Mouse (Mus musculus): Measurements from ENCODE around the gene Tmem256.

Gene Tmem256

DNA sequence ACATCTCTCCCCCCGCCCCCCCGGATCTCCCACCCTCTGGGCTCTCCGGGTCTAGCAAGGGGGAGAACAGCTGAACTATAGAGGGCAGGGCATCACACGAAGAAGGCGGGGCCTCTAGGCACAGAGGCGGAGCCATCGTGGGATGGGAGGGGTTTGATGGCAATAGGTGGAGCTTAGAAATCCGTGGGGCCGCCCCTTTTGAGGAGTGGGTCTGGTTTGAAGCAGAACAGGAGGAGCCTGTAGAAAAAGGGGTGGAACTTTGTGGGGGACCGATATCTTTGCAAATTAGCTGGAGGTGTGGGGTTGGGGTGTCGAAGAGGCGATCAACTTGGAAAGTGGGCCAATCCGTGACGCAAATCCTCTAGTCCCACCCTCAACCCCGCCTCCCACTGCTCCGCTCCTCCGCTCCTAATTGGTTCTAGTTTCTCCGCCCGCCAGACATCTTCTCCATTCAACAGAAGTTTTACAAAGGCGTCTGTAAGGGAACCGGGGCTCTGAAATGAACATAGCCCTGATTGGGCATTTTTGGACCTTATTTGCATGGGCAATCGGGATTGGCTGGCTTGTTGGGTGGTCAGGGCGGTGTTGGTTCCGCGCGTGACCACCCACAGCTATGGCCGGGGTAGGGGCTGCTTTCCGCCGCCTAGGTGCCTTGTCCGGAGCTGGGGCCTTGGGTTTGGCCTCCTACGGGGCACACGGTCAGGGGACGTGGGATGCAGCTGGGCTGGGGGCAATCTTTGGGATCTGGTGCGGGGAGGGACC is at the start of gene Tmem256:
Tmem256 (plus strand) TSS at position 563 of the 762 bp plus-strand sequence.
- ChIA-PET POLR2A (interaction anchor here (0.6 to 4.2 kb wide), 128 partner anchors 9 to 809 kb away, joined by 3 to 83 read pairs (median 5); partner anchors contain the start of genes Eif5a (in 3 of the 4), Tmem102 (in 3 of the 4), Tnk1 (in 3 of the 4) and 2810408A11Rik (in 2 of the 4)), CTCF (interaction anchor here in 3 of 4 experiments (0.5 to 1.9 kb wide), 22 partner anchors 9 to 809 kb away, joined by 3 to 16 read pairs (median 4); partner anchors contain the start of genes 2810408A11Rik (in 1 of the 3), Fxr2 (in 1 of the 3), Neurl4 (in 1 of the 3) and Rnf167 (in 1 of the 3))

GRCm38 (mm10) chr11:69789431-69789830 is 48.9 kb upstream of the Tmem256 start:
- ChIA-PET POLR2A (interaction anchor here in 3 of 4 experiments (0.9 to 6.8 kb wide), 13 partner anchors 11 to 135 kb away, joined by 3 to 168 read pairs (median 3); partner anchors contain the start of genes Fgf11 (in 2 of the 3), Chrnb1 (in 1 of the 3), Polr2a (in 1 of the 3) and Tmem102 (in 1 of the 3)), CTCF (interaction anchor here in 1 of 4 experiments (0.7 kb wide), 1 partner anchor 224 kb away, joined by 3 read pairs; no protein-coding TSS in a partner anchor)

GRCm38 (mm10) chr11:69791420-69791819 is 46.9 kb upstream of the Tmem256 start:
- ChIA-PET POLR2A (interaction anchor here in 3 of 4 experiments (0.7 to 4.0 kb wide), 4 partner anchors 10 to 186 kb away, joined by 3 to 21 read pairs (median 6); partner anchors contain the start of gene Fgf11 (in 2 of the 3)), CTCF (interaction anchor here in 1 of 4 experiments (0.7 kb wide), 1 partner anchor 28 kb away, joined by 3 read pairs; no protein-coding TSS in a partner anchor)

DNA sequence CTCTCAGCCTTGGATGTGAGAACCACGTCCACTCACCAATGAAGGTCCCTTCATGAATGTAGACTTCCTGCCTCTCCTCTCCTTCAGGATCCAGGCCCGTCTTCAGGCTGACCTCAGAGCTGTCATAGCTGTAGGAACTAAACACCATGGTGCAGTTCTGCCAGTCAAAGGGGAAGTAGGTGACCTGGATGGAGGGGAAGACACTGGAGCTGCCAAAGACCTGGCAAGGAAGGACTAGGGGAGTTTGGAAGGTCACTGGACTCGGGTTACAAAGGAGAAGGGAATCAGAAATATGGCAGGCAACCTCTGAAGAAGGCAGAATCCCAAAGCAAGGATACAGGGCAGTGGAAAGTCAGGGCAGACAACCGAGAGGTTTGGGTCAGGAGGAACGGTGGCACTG is 44.9 kb upstream of the Tmem256 start:
- CTCF ChIA-PET: no interaction called here
- POLR2A ChIA-PET: interaction anchor here (0.5 to 2.5 kb wide), 15 partner anchors 9 to 212 kb away, joined by 3 to 8 read pairs (median 4); partner anchors contain the start of genes Polr2a (in 1 of the 4) and Tmem256 (in 1 of the 4)

- CTCF ChIA-PET: interaction anchor here in 3 of 4 experiments (0.6 to 1.1 kb wide), 12 partner anchors 9 to 210 kb away, joined by 3 to 10 read pairs (median 4); partner anchors contain the start of gene Acap1 (in 1 of the 3)
- POLR2A ChIA-PET: interaction anchor here in 3 of 4 experiments (0.6 to 12.8 kb wide), 48 partner anchors 8 to 216 kb away, joined by 3 to 168 read pairs (median 4); partner anchors contain the start of genes Eif5a (in 2 of the 3), Tmem102 (in 2 of the 3), Wrap53 (in 2 of the 3) and Ctdnep1 (in 1 of the 3)
Observed at GRCm38 (mm10) chr11:69795168-69795982, 42.9 kb upstream of the Tmem256 start, which contains the start of gene Chrnb1. TSS of gene Chrnb1 (minus strand) at chr11:69795943.

GRCm38 (mm10) chr11:69795983-69796435 is 42.3 kb upstream of the Tmem256 start:
- CTCF ChIA-PET: interaction anchor here in 2 of 4 experiments (0.5 kb wide), 2 partner anchors 34 to 80 kb away, joined by 4 to 7 read pairs; partner anchors contain the start of gene Slc35g3 (in 1 of the 2)
- POLR2A ChIA-PET: interaction anchor here in 3 of 4 experiments (0.9 to 12.8 kb wide), 21 partner anchors 8 to 184 kb away, joined by 3 to 168 read pairs (median 5); partner anchors contain the start of genes Eif5a (in 2 of the 3), Nlgn2 (in 2 of the 3), Tmem102 (in 2 of the 3) and Tmem256 (in 2 of the 3)

- POLR2A ChIA-PET: interaction anchor here in 3 of 4 experiments (0.7 to 12.8 kb wide), 15 partner anchors 11 to 555 kb away, joined by 3 to 168 read pairs (median 4); partner anchors contain the start of genes 2810408A11Rik (in 1 of the 3), Gm39566 (in 1 of the 3), Neurl4 (in 1 of the 3) and Nlgn2 (in 1 of the 3)
Observed at GRCm38 (mm10) chr11:69797924-69798323, 40.4 kb upstream of the Tmem256 start.

DNA sequence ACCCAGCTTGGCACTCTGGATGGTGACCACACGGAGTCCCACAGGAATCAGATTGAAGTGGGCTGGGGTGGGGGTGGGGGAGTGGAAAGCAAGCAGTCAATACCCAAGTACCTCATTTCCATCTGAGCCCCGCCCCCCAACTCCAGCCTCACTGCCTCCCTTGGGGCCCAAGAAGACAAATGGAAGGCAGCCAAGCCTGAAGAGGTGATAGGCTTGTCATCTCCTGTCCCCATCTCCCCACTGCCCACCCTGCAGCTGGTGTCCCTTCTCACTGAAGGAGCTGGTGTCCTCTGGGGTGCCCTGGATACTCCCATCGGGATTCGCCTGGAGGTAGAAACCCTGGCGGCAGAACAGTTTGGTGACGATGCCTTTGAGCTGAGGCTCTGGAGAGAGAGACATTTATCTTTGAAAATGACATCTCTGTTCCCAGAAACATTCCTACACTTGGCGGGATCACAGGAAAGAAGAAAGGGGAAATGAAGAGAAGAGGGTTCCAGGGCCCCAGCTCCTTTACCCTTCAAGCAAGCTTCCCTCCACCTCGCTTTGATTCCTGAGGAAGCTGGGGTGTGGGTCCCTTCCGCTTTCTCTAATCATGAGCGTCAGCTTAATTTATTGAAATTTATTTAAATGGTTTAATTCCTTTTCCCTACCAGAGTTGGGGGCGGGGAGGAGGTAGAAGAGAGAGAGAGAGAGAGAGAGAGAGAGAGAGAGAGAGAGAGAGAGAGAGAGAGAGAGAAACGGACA is 38.7 kb upstream of the Tmem256 start:
- ChIA-PET POLR2A (interaction anchor here (0.5 to 12.8 kb wide), 60 partner anchors 9 to 693 kb away, joined by 3 to 168 read pairs (median 5); partner anchors contain the start of genes Nlgn2 (in 3 of the 4), Tmem256 (in 3 of the 4), Eif5a (in 2 of the 4) and Gm39566 (in 2 of the 4)), CTCF (interaction anchor here in 3 of 4 experiments (0.6 to 1.7 kb wide), 11 partner anchors 36 to 390 kb away, joined by 3 to 7 read pairs (median 4); partner anchors contain the start of genes Fxr2 (in 1 of the 3) and Tnk1 (in 1 of the 3))

More at GRCm38 (mm10) chr11:69797924-69798323, 40.4 kb upstream of the Tmem256 start:
- CTCF ChIA-PET: no interaction called here

GRCm38 (mm10) chr11:69800138-69800391 is 38.2 kb upstream of the Tmem256 start:
- ChIA-PET POLR2A (interaction anchor here (0.5 to 12.8 kb wide), 59 partner anchors 10 to 610 kb away, joined by 3 to 168 read pairs (median 6); partner anchors contain the start of genes Nlgn2 (in 3 of the 4), Tmem256 (in 3 of the 4), 2810408A11Rik (in 2 of the 4) and Eif5a (in 2 of the 4)), CTCF (interaction anchor here in 3 of 4 experiments (0.6 to 1.7 kb wide), 9 partner anchors 47 to 390 kb away, joined by 3 to 7 read pairs (median 5); partner anchors contain the start of genes Fxr2 (in 1 of the 3) and Tnk1 (in 1 of the 3))

- ChIA-PET POLR2A (interaction anchor here (0.6 to 12.8 kb wide), 68 partner anchors 9 to 664 kb away, joined by 3 to 168 read pairs (median 5); partner anchors contain the start of genes Nlgn2 (in 3 of the 4), Tmem256 (in 3 of the 4), 2810408A11Rik (in 2 of the 4) and Eif5a (in 2 of the 4)), CTCF (interaction anchor here in 2 of 4 experiments (0.6 to 1.7 kb wide), 5 partner anchors 58 to 401 kb away, joined by 3 to 7 read pairs (median 3); partner anchors contain the start of genes Fxr2 (in 1 of the 2) and Tnk1 (in 1 of the 2))
Observed at GRCm38 (mm10) chr11:69800392-69801197, 37.7 kb upstream of the Tmem256 start.

DNA sequence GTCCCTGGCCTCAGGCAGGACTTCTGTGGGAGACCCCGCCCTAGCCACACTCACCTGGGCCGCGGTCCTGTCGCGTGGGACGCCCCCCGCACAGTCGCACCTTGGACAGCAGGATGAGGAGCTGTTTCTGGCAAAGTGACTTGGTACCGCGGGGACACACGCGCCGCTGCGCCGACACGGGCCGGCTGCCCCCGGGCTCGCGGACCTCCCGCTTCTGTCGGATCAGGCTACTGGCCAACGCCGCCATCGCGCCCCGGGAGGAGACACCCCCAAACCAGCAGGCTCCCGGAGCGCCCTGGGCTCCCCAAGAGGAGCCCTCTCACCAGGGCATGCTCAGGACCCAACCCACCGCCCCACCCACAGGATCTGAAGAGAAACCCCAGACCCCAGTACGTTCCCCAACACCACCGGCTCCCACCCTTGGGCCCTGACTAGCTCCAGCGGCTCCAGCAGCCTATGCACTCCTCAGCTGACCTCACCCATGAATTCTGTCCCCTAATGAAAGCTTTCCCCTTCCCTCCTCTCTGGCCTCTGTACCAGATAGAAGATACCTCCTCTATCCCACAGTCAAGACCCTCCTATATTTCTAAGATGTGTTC is 36.8 kb upstream of the Tmem256 start, which contains the start of gene Fgf11:
Fgf11 (minus strand) TSS at position 479 of the 599 bp plus-strand sequence.
- CTCF ChIA-PET: interaction anchor here in 2 of 4 experiments (0.5 to 2.5 kb wide), 5 partner anchors 16 to 144 kb away, joined by 3 to 11 read pairs (median 3); no protein-coding TSS in a partner anchor
- POLR2A ChIA-PET: interaction anchor here (0.5 to 12.8 kb wide), 49 partner anchors 9 to 196 kb away, joined by 3 to 168 read pairs (median 7); partner anchors contain the start of genes Nlgn2 (in 3 of the 4), Tmem256 (in 3 of the 4), Polr2a (in 2 of the 4) and Slc35g3 (in 2 of the 4)

GRCm38 (mm10) chr11:69802648-69803105 is 35.6 kb upstream of the Tmem256 start:
- POLR2A ChIA-PET: interaction anchor here (0.6 to 12.8 kb wide), 65 partner anchors 9 to 723 kb away, joined by 3 to 168 read pairs (median 5); partner anchors contain the start of genes Nlgn2 (in 3 of the 4), Tmem256 (in 3 of the 4), 2810408A11Rik (in 2 of the 4) and Eif5a (in 2 of the 4)

DNA sequence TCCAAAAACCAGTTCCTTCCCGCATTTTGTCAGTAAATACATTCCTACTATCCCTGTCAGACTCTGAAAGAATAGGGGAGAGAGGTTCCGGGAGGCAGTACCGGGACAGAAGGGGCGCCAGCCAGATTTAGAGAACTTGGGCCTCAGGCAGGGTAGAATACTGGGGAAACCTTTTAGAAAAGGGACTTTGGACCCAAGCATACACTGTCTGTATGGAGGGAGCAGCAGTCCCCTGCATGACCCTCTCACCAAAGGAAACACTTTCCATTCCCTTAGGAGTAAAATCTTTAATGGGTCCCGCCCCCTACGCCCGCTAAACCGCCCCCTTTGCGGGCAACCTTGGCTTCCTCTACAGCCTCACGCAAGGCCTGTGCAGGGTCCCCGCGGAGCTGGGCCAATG is 35.0 kb upstream of the Tmem256 start:
- ChIA-PET CTCF (interaction anchor here in 3 of 4 experiments (0.5 to 4.2 kb wide), 18 partner anchors 11 to 145 kb away, joined by 3 to 27 read pairs (median 4); partner anchors contain the start of genes Gm39566 (in 1 of the 3), Nlgn2 (in 1 of the 3), Polr2a (in 1 of the 3) and Slc2a4 (in 1 of the 3)), POLR2A (interaction anchor here (0.7 to 12.8 kb wide), 60 partner anchors 8 to 418 kb away, joined by 3 to 168 read pairs (median 6); partner anchors contain the start of genes Chrnb1 (in 3 of the 4), Nlgn2 (in 3 of the 4), Tmem256 (in 3 of the 4) and Eif5a (in 2 of the 4))

More at GRCm38 (mm10) chr11:69802648-69803105, 35.6 kb upstream of the Tmem256 start:
- CTCF ChIA-PET: interaction anchor here in 3 of 4 experiments (0.5 to 2.7 kb wide), 16 partner anchors 12 to 146 kb away, joined by 3 to 11 read pairs (median 4); partner anchors contain the start of genes Gm39566 (in 1 of the 3), Nlgn2 (in 1 of the 3), Slc2a4 (in 1 of the 3) and Tmem256 (in 1 of the 3)
